Mouse (Mus musculus): Measurements from ENCODE around the gene Fanca.

GRCm38 (mm10) chr8:123291716-123292115 lies 26.7 kb downstream of the Fanca start:
- TF ChIP-seq CTCF (IDR thresholded peaks at IDR 0.05; ENCODE audit: low read depth, low read length) (no peak), POLR2A (IDR thresholded peaks at IDR 0.05; ENCODE audit: insufficient read depth, low read length) (no peak)

Data from ES-Bruce4 (cell line).